In the genomic region with DNA sequence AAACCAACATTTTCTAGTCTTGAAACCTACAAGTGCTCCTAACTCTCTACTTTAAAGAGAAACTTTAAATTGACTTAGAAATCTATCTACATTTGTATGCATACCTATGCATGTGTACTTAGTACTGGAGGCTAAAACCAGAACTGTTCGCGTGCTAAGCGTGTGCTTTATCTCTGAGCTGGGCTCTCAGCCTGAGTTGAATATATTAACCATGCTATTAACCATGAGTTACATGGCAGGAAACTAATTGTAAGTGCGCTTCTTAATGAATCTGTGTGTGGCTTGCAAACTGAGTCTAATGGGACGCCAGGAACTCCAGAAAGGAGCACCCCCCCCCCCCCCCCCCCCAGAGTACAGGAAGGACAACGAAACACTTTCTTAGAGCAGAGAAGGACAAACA, we compare ENCODE assay signal across 29 mouse cellular contexts. TPM values are rescaled to one million over a fixed set of nuclear protein-coding genes. Genes with fewer than 3 reads are reported as not detected.
"Had no signal": no experiment of that assay in that cellular context is flagged by ENCODE, and none has a peak within 500 bp of the region (broad histone marks: within the 10 kb centered on the region; RNA-seq: fewer than 3 reads in every experiment).

No protein-coding gene starts in this region.

- H3K27me3 ChIP-seq: liver, embryonic 13.5 days; midbrain, embryonic 12.5 days; midbrain, embryonic 15.5 days; neural tube, embryonic 12.5 days; neural tube, embryonic 15.5 days had no signal

- ATAC-seq: midbrain, embryonic 15.5 days had no signal

- H3K4me1 ChIP-seq: midbrain, embryonic 15.5 days had no signal

- H3K4me2 ChIP-seq: liver, embryonic 13.5 days; midbrain, embryonic 12.5 days; midbrain, embryonic 15.5 days; neural tube, embryonic 12.5 days; neural tube, embryonic 15.5 days had no signal

- H3K4me3 ChIP-seq: liver, embryonic 13.5 days; midbrain, embryonic 12.5 days; midbrain, embryonic 15.5 days; neural tube, embryonic 12.5 days; neural tube, embryonic 15.5 days had no signal

- H3K36me3 ChIP-seq: liver, embryonic 13.5 days; midbrain, embryonic 15.5 days; neural tube, embryonic 15.5 days had no signal

- H3K9ac ChIP-seq: liver, embryonic 13.5 days; midbrain, embryonic 12.5 days; midbrain, embryonic 15.5 days; neural tube, embryonic 12.5 days; neural tube, embryonic 15.5 days had no signal

- H3K9me3 ChIP-seq: liver, embryonic 13.5 days; midbrain, embryonic 12.5 days; midbrain, embryonic 15.5 days; neural tube, embryonic 12.5 days; neural tube, embryonic 15.5 days had no signal

- H3K27ac ChIP-seq: liver, embryonic 13.5 days; macrophage; midbrain, embryonic 12.5 days; midbrain, embryonic 15.5 days; neural tube, embryonic 12.5 days; neural tube, embryonic 15.5 days; stomach, postnatal 0 days had no signal

- DNase-seq: kidney, postnatal 14 days; kidney, postnatal 4 days; left cerebral cortex, postnatal 4 days; liver, embryonic 13.5 days; lung, adult 2 months; lung, postnatal 14 days; right cerebral cortex, adult 18-20 months; right cerebral cortex, postnatal 14 days; right cerebral cortex, postnatal 4 days; thymus, adult 2 months; thymus, postnatal 14 days; thymus, postnatal 4 days had no signal

RNA-seq across cellular contexts. Expression of a gene that starts 36.9 kb away (rescaled TPM):
- total RNA-seq: layer of hippocampus, adult 18-20 months; layer of hippocampus, postnatal 14 days; left cerebral cortex, adult 8-10 months; left cerebral cortex, postnatal 14 days; left cerebral cortex, postnatal 4 days; liver, adult 2 months; megakaryocyte, adult 5-6 weeks had no signal
- polyA plus RNA-seq: kidney, embryonic 16.5 days; limb, embryonic 14.5 days; liver, adult 2 months; liver, embryonic 13.5 days; liver, embryonic 16.5 days; lung, adult 2 months; lung, embryonic 16.5 days; macrophage; midbrain, embryonic 12.5 days; midbrain, embryonic 15.5 days; neural tube, embryonic 12.5 days; neural tube, embryonic 15.5 days; stomach, embryonic 14.5 days; stomach, postnatal 0 days; thymus, adult 2 months had no signal
